In the genomic region with DNA sequence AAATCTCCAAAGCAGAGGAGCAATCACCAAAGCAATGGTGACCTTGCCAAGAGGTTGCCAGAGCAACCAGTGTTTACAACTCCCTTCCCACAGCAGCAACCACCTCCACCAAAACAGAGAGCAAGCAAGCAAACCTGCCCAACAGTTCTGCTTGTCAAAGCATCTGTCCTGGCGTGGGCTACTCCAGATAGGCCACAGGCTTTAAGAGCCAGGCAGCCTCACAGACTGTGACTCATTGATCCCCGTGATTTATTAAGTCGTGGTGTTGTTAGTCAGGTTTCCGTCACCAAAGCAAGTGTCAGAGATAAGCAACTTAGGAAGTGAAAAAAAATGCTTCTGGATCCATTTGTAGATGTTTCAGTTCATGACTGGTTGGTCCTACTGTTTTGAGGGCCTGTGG, we compare ENCODE assay signal across 17 mouse cellular contexts. TPM values are rescaled to one million over a fixed set of nuclear protein-coding genes. Genes with fewer than 3 reads are reported as not detected.
DNase-seq lines count a peak whose midpoint lies in the region; ATAC-seq lines count a peak whose summit lies in the region.
"Had no signal": no experiment of that assay in that cellular context is flagged by ENCODE, and none has a peak within 500 bp of the region (broad histone marks: within the 10 kb centered on the region; RNA-seq: fewer than 3 reads in every experiment).

No protein-coding gene starts in this region.

- peak; percentile 16 to 27 for DNase-seq in layer of hippocampus, adult 18-20 months (ENCODE audit: low spot score in 2 of 2)
- DNase-seq in layer of hippocampus, postnatal 25 days (ENCODE audit: extremely low spot score in 1 of 2, low spot score in 1 of 2): no peak
- peak; percentile 47 for DNase-seq in NIH3T3 (ENCODE audit: low read depth)
- no peak for DNase-seq in kidney, postnatal 25 days
- DNase-seq in gastrocnemius, adult 8-10 months (ENCODE audit: low spot score in 2 of 2): no peak
- DNase-seq: cerebellum, adult 8-10 months; kidney, adult 8-10 months; kidney, postnatal 36 days; layer of hippocampus, postnatal 36 days; midbrain, embryonic 14.5 days; right cerebral cortex, postnatal 25 days; thymus, adult 18-20 months had no signal

- peak; percentile 42; the same call in 1 of the 2 replicates for ATAC-seq in common myeloid progenitor, adult 5-6 weeks (replicated peaks; ENCODE audit: low read depth, poor library complexity, severe bottlenecking)
- no peak for ATAC-seq in megakaryocyte progenitor cell, adult 5-6 weeks (replicated peaks; ENCODE audit: poor library complexity)
- ATAC-seq: CD4-positive, CD25-positive, alpha-beta regulatory T cell, adult 4 months; forebrain, embryonic 15.5 days; lung, postnatal 0 days had no signal

RNA-seq across cellular contexts. Expression of gene Rc3h1, which starts 27.7 kb away (rescaled TPM):
- 10 to 100 TPM; 40.8 to 41.3 TPM for total RNA-seq in layer of hippocampus, adult 18-20 months (2021)
- total RNA-seq in layer of hippocampus, postnatal 25 days (2021): 10 to 100 TPM; 38.4 to 43.7 TPM
- total RNA-seq in common myeloid progenitor, adult 5-6 weeks (2017): 27.2 and 34.9 TPM in 2 replicates
- 30.1 and 31.4 TPM in 2 replicates for total RNA-seq in megakaryocyte progenitor cell, adult 5-6 weeks (2015)
- 15.7 and 17.2 TPM in 2 replicates for total RNA-seq in megakaryocyte progenitor cell, adult 5-6 weeks (2017)
- 10 to 100 TPM; 18.3 to 30.0 (median 24.9) TPM for total RNA-seq in gastrocnemius, adult 8-10 months (2022)

Comparison
In these comparisons a context has a peak if more than half of its experiments do, and no peak if none do; other contexts are left out.
1. DNase-seq: peak in layer of hippocampus, adult 18-20 months (2 of 2) and NIH3T3 (single experiment); none in layer of hippocampus, postnatal 25 days (0 of 2), kidney, postnatal 25 days (0 of 2) and gastrocnemius, adult 8-10 months (0 of 2).